Mouse (Mus musculus): ENCODE measurements around the gene Prpf40b. TPM values are rescaled to one million over a fixed set of nuclear protein-coding genes. Genes with fewer than 3 reads are reported as not detected.

The Prpf40b gene
- total RNA-seq, 2 experiments from 2014 or later, result 20.2 to 20.7 TPM

- no peak for DNase-seq (ENCODE audit: low spot score)
- intact Hi-C loops (cut with DNase I), result loop anchor here (2.0 kb wide), 1 partner anchor 44 kb away; the partner anchor contains the start of gene Fmnl3
Observed at GRCm38 (mm10) chr15:99326959-99327358, 32.1 kb downstream of the Prpf40b start.

- intact Hi-C loops (cut with DNase I), result no loop called here
Observed at GRCm38 (mm10) chr15:99328011-99328410, 33.1 kb downstream of the Prpf40b start.

DNA sequence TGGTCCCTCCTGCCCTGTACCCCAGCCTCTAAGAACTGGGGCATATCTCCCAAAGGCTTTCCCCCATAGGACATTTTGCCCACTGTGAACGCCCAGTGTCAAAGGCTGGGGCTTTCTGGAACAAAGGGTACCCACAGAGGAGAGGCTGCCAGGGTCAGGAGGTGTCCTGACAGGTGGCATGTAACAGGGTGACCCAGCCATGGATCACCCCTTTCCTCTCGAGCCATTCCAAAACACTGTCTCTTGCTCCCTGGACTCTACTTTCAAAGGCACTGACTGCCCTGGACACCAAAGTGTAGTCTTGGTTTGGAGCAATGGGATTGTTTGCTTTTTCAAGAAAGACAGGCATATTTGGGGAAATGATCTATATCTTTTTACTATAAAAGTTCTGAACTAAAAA is 35.4 kb downstream of the Prpf40b start:
- intact Hi-C loops (cut with DNase I), result no loop called here
- DNase-seq (ENCODE audit: low spot score), result no peak

More at GRCm38 (mm10) chr15:99328011-99328410, 33.1 kb downstream of the Prpf40b start:
- DNase-seq (ENCODE audit: low spot score), result no peak

DNA sequence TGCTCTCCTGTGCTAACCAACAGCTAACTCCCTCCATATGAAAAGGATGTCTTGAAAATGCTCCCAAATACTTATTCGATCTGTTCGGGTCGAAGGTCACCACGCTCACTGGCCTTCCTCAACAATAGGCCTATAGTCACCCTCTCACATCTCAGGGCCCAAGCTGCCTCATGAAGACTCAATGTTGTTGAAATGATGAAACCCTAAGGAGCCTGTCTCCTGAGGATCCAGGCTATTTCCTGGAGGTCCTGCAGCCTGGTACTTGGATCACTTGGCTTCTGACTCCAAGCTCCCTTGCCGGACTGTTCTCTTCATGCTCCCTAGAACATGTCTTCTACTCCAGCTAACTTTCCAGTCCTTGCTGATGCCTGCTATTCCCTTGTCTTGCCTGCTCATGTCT is 36.5 kb downstream of the Prpf40b start:
- DNase-seq (ENCODE audit: low spot score), result no peak
- intact Hi-C loops (cut with DNase I), result no loop called here

DNA sequence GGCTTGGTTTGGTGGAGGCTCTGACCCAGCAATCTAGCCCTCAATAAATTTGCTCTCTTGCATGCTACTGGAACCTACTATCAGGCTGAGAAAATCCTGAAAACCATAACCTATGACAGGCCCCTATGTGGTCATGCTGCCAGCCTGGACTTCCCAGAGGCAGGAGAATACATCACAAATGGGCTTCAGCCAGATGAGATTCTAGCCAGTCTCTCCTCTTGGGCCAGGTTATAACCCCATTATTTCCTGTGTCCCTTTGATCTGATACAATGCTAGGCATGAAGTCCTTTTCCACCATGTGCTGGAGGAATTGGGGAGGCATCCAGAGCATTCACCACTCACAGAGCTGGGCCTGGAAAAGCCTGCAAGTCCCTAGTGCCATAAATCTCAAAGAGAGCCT is 37.2 kb downstream of the Prpf40b start:
- DNase-seq (ENCODE audit: low spot score), result no peak
- intact Hi-C loops (cut with DNase I), result loop anchor here (2.0 kb wide), 1 partner anchor 13 kb away; no protein-coding TSS in a partner anchor

GRCm38 (mm10) chr15:99332921-99333675 is 38.2 kb downstream of the Prpf40b start:
- DNase-seq (ENCODE audit: low spot score), result peak; percentile 89
- intact Hi-C loops (cut with DNase I), result loop anchor here (2.0 kb wide), 1 partner anchor 14 kb away; no protein-coding TSS in a partner anchor

DNA sequence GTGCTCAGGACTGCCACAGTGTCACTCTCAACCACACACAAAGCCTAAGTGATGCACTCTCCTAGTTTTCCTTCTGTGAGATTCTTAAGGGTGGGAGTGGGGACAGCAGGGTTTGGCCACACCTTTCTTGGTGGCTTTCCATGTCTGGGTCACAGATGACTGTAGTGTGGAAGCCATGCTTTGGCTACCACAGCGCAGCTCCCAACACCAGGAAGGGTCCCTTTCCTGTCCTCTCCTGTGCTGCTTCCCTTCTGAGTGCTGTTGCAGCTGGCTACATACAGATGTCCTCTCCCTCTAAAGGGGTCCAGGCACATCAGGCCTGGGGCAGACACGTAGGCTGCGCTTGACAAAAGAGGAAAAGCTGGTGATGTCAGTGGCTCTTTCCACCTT is 38.8 kb downstream of the Prpf40b start:
- intact Hi-C loops (cut with DNase I), result loop anchor here (2.0 kb wide), 1 partner anchor 15 kb away; no protein-coding TSS in a partner anchor
- DNase-seq (ENCODE audit: low spot score), result peak; percentile 40

- intact Hi-C loops (cut with DNase I), result no loop called here
Observed at GRCm38 (mm10) chr15:99334500-99334899, 39.6 kb downstream of the Prpf40b start.

DNA sequence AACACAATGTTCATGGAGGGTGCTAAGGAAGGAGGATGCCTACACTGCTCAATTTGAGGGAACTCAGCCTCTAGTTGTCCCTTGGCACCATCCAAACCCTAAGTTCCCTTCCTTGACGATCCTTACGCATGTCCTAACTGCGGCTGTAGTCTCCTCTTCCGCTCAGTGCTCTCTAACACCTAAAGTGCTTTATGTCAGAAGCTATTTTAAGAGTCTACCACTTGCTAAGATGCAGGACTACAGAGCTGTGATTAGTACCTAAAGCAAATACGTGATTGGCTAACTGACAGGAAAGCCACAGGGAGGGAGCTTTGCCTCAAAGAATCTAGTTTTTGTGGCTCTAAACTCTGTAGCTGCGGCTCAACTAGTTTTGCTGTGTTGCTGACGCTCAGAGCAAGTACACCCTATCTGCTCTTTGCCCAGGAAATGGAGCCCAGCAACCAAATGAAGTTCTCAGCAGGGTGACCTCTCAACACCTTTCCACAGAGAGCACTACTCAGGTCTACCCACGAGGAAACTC is 41.0 kb downstream of the Prpf40b start:
- intact Hi-C loops (cut with DNase I), result no loop called here
- DNase-seq (ENCODE audit: low spot score), result no peak

More at GRCm38 (mm10) chr15:99334500-99334899, 39.6 kb downstream of the Prpf40b start:
- no peak for DNase-seq (ENCODE audit: low spot score)

DNA sequence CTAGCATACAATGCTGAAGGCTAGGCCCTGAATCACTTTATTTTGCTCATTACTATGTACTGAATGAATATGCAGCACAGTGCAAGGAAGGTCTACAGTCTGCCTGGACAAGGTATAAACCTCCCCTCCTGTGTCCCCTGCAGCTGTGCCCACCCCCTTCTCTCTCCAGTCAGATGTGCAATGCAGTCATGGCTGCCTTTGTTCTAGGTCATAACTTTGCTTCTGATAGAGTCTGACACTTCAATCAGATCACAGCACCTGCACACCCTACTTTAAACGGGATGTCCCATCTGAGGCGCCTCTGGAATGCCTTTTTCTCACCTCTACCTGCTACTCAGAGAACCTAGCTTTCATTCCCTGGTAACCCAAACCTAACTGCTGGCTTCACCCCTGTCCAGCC is 44.0 kb downstream of the Prpf40b start:
- no peak for DNase-seq (ENCODE audit: low spot score)
- intact Hi-C loops (cut with DNase I), result no loop called here

- intact Hi-C loops (cut with DNase I), result no loop called here
- no peak for DNase-seq (ENCODE audit: low spot score)
Observed at GRCm38 (mm10) chr15:99339669-99340068, 44.8 kb downstream of the Prpf40b start.

- no peak for DNase-seq (ENCODE audit: low spot score)
Observed at GRCm38 (mm10) chr15:99341102-99341501, 46.2 kb downstream of the Prpf40b start.

DNA sequence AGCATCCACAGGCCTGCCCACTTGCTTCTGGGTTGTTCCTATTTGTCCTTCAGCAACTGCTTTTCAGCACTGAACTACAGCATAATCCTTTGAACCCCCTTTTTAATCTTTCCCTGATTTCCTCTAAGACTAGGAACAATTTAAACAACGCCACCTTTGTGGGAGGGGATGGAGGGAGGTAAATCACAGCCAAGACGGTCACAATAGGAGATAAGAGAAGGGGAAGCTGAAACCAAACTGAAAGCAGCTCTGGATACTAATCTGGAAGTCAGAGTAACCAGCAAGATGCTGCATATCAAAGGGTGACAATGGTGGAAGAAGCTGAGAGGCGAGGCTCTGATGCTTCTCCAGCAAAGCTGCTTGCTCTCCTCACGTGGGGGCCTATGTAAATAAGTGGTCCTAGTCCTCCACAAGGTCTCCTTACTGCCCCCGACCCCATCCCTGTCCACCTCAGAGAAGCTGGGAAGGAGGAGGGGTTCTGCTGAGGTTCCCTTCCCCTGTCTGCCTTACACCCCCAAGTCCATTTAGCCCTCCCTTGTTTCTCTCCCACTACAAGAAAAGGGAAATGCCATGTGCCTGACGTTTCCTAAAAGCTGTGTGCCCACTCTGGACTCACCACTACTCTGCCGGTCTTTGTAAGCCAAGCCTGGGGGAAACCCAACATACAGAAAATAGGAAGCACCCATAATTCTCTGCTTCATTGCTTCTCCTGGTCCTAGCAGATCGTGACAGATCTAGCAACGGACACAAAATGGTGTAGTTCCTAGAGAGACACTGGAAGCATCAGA is 47.5 kb downstream of the Prpf40b start:
- intact Hi-C loops (cut with DNase I), result no loop called here
- DNase-seq (ENCODE audit: low spot score), result no peak

More at GRCm38 (mm10) chr15:99341102-99341501, 46.2 kb downstream of the Prpf40b start:
- intact Hi-C loops (cut with DNase I), result no loop called here

DNA sequence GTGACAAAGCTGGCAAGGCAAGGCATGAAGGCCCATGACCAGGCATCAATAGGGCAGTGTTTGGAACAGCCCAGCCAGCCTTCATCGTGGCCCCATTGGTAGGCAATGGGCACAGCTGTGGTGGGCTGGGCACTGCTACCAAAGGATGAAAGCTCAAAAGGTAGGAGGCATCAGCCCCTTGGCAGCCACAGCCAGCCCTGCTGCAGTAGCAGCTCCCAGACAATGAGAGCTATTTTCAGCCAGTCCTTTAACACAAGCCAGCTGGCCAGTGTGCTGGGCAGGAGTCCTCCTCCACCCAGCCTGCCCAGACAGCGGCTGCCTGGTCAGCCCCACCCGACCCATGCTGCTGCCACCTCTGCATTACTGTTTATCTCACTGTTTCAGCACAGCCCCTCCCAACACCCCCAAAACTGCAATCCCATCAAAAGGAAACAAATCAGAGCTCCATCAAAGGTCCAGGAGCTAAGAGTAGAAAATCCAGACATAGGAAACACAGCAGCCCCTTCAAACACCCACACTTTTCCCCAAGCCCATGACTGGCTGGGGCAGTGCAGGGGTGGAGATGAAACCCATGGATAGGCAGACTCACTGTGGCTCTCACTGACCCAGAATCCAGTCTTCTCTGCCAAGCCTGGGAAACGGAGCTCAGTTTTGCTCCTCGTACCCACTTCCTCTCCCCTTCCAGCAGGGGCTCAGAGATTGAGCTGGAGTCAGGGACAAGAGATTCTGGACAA is 48.7 kb downstream of the Prpf40b start:
- DNase-seq (ENCODE audit: low spot score), result peak; percentile 72
- intact Hi-C loops (cut with DNase I), result loop anchor here (1.0 kb wide), 1 partner anchor 26 kb away; no protein-coding TSS in a partner anchor

DNA sequence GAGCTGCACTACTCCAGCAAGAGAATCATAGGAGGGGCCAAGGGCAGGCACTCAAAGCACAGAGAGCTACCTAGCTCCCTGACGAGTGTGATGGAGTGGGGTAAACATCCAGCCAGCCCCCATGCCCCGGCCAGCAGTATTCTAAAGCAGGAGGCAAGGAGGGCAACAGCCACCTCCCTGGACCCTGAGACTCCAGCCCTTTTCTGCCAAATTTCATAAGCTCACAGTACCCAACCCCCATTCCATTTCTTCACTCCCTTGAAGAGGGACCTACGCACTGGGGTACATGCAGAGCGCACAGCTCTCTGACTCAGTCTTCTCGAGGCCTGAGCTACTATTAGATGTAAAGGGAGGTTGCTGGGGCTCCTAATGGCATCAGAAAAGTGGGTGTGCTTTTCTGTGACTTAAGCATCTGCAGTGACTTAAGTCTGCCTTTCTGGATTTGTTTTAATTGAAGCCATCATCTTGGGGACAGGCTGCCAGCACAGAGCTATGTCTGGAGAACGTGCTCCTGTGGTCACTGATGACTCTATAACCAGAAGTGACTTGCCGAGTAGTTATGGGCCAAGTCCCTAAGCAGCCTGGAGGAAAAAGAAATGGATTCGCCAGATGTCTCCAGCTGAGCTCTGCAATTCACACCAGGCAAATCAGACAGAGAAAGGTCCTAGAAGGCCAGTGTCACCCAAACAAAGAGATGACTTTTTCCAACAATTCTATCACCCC is 49.4 kb downstream of the Prpf40b start:
- DNase-seq (ENCODE audit: low spot score), result peak; percentile 62
- intact Hi-C loops (cut with DNase I), result no loop called here

GRCm38 (mm10) chr15:99344961-99345360 is 50.1 kb downstream of the Prpf40b start:
- DNase-seq (ENCODE audit: low spot score), result no peak

DNA sequence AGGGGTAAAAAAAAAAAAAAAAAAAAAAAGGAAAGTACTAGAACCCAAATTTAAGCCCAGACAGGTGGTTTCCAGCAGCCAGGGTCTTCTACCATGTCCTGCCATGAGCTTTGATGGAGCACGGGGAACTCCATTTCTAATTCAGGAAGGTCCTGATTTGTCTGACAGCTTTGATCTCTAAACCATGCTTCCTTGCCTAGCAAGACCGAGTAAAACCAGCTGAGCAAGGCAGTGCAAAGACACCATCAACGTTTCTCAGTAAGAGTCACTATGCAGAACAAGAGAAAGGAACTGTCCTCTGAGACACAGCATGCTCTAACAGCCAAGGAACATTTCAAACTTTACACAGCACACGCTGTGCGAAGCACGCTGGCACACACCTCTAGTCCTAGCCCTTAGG is 56.7 kb downstream of the Prpf40b start:
- DNase-seq (ENCODE audit: low spot score), result no peak
- intact Hi-C loops (cut with DNase I), result no loop called here

More at GRCm38 (mm10) chr15:99344961-99345360, 50.1 kb downstream of the Prpf40b start:
- intact Hi-C loops (cut with DNase I), result no loop called here

DNA sequence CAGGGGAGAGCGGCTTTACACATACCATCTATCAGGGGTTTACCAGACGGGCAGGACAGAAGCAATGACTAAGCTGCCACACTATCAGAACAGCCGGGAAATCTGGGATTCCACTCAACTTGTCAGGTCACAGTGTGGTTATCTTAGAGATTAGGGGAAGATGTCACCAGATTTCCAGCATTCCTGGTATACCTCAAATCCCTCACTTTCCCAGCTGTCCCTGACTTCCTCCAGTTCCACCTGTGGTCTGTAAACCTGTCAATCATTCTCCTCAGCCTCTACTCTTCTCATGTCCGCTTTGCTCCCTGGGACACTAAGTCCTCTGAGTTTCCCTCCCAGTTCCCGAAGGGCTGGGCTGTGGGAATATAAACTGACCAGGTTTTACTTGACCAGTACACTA is 57.4 kb downstream of the Prpf40b start:
- intact Hi-C loops (cut with DNase I), result no loop called here
- DNase-seq (ENCODE audit: low spot score), result no peak

DNA sequence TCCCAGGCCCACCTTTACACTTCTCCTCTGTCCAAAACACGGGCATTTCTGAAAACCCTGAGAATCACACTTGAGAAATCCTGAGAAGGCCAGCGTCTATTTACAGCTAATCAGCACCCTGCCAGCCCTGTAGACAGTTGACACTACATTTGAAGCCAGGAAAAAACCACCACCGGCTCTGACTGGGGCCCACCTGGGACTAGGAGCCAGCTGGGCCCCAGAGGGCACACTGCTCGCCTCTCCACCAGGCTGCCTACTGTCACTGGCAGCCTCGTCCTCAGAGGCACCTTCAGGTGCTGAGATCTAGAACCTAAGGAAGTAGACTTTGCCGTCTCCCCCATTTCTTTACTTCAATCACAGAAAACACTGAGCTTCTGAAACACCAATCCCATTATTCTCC is 60.8 kb downstream of the Prpf40b start:
- no peak for DNase-seq (ENCODE audit: low spot score)
- intact Hi-C loops (cut with DNase I), result no loop called here

All from heart, postnatal 25 days (tissue).